Mouse (Mus musculus): ENCODE measurements around the gene 9330161L09Rik. TPM values are rescaled to one million over a fixed set of nuclear protein-coding genes. Genes with fewer than 3 reads are reported as not detected.

Gene 9330161L09Rik
- polyA plus RNA-seq (2014; fragmentation: Illumina TruSeq; extraction: RNeasy Lipid Tissue Mini Kit (QIAGEN cat#74804); ENCODE audit: low read depth, low replicate concordance) = not detected

GRCm38 (mm10) chr12:103407720-103408119, at the start of gene 9330161L09Rik:
TSS of gene 9330161L09Rik (minus strand) at chr12:103407820.

GRCm38 (mm10) chr12:103457140-103457539, 49.5 kb upstream of the 9330161L09Rik start, which contains the start of gene Ifi27l2b:
TSS of gene Ifi27l2b (minus strand) at chr12:103457223.

GRCm38 (mm10) chr12:103443524-103443923, 35.9 kb upstream of the 9330161L09Rik start, which contains the start of gene Ifi27l2a:
TSS of gene Ifi27l2a (minus strand) at chr12:103443680.

GRCm38 (mm10) chr12:103433986-103434731, 26.5 kb upstream of the 9330161L09Rik start, which contains the start of gene Ifi27:
TSS of gene Ifi27 (plus strand) at chr12:103434211.

GRCm38 (mm10) chr12:103425729-103426470, 18.3 kb upstream of the 9330161L09Rik start, which contains the start of gene Ddx24:
TSS of gene Ddx24 (minus strand) at chr12:103425830.

GRCm38 (mm10) chr12:103388505-103389347, 18.9 kb downstream of the 9330161L09Rik start, which contains the start of gene Otub2:
TSS of gene Otub2 (plus strand) at chr12:103388682.

Other genes with a start within 250 kb of the 9330161L09Rik start
- not detected for gene Prima1, start 165.7 kb downstream of the 9330161L09Rik start, polyA plus RNA-seq (2014; fragmentation: Illumina TruSeq; extraction: RNeasy Lipid Tissue Mini Kit (QIAGEN cat#74804); ENCODE audit: low read depth, low replicate concordance)
- not detected for gene Fam181a, start 96.8 kb downstream of the 9330161L09Rik start, polyA plus RNA-seq (2014; fragmentation: Illumina TruSeq; extraction: RNeasy Lipid Tissue Mini Kit (QIAGEN cat#74804); ENCODE audit: low read depth, low replicate concordance)
- not detected for gene Asb2, start 51.8 kb downstream of the 9330161L09Rik start, polyA plus RNA-seq (2014; fragmentation: Illumina TruSeq; extraction: RNeasy Lipid Tissue Mini Kit (QIAGEN cat#74804); ENCODE audit: low read depth, low replicate concordance)
- gene Otub2, start 19.1 kb downstream of the 9330161L09Rik start, polyA plus RNA-seq (2014; fragmentation: Illumina TruSeq; extraction: RNeasy Lipid Tissue Mini Kit (QIAGEN cat#74804); ENCODE audit: low read depth, low replicate concordance) = 0.74 TPM
- 9.5 TPM for gene Ddx24, start 18.0 kb upstream of the 9330161L09Rik start, polyA plus RNA-seq (2014; fragmentation: Illumina TruSeq; extraction: RNeasy Lipid Tissue Mini Kit (QIAGEN cat#74804); ENCODE audit: low read depth, low replicate concordance)
- gene Ifi27, start 26.4 kb upstream of the 9330161L09Rik start, polyA plus RNA-seq (2014; fragmentation: Illumina TruSeq; extraction: RNeasy Lipid Tissue Mini Kit (QIAGEN cat#74804); ENCODE audit: low read depth, low replicate concordance) = 45.8 TPM
- 1.6 TPM for gene Ifi27l2a, start 35.9 kb upstream of the 9330161L09Rik start, polyA plus RNA-seq (2014; fragmentation: Illumina TruSeq; extraction: RNeasy Lipid Tissue Mini Kit (QIAGEN cat#74804); ENCODE audit: low read depth, low replicate concordance)
- 3.4 TPM for gene Ifi27l2b, start 49.4 kb upstream of the 9330161L09Rik start, polyA plus RNA-seq (2014; fragmentation: Illumina TruSeq; extraction: RNeasy Lipid Tissue Mini Kit (QIAGEN cat#74804); ENCODE audit: low read depth, low replicate concordance)
- gene Ppp4r4, start 124.5 kb upstream of the 9330161L09Rik start, polyA plus RNA-seq (2014; fragmentation: Illumina TruSeq; extraction: RNeasy Lipid Tissue Mini Kit (QIAGEN cat#74804); ENCODE audit: low read depth, low replicate concordance) = 9.8 TPM
- gene Serpina10, start 223.6 kb upstream of the 9330161L09Rik start, polyA plus RNA-seq (2014; fragmentation: Illumina TruSeq; extraction: RNeasy Lipid Tissue Mini Kit (QIAGEN cat#74804); ENCODE audit: low read depth, low replicate concordance) = 69.6 TPM
- gene Serpina6, start 249.4 kb upstream of the 9330161L09Rik start, polyA plus RNA-seq (2014; fragmentation: Illumina TruSeq; extraction: RNeasy Lipid Tissue Mini Kit (QIAGEN cat#74804); ENCODE audit: low read depth, low replicate concordance) = 309 TPM